Mouse (Mus musculus) neural tube, embryonic 11.5 days (tissue): ENCODE measurements around the gene Pou5f1. TPM values are rescaled to one million over a fixed set of nuclear protein-coding genes. Genes with fewer than 3 reads are reported as not detected.
A peak's percentile ranks its signal among the peaks of the same experiment; 100 is the strongest.
"Not testable (repeated sequence)": the region's sequence is repeated elsewhere in the genome, so short reads cannot be mapped to it uniquely, and the experiment has no call there.

ENCODE experiments used
- ATAC-seq: fragments of 200-750 bp; cut with Nextera tagmentation; 2 replicates; pipeline ENCODE4 v1.8.0; 2017; ENCODE audit warnings: moderate number of reproducible peaks, mild to moderate bottlenecking, moderate TSS enrichment, moderate library complexity; ENCODE audit not compliant: insufficient read depth, low FRiP score, low TSS enrichment
- DNase-seq: peaks from one replicate; pipeline ENCODE4 v3.0.0-alpha.2; 2015; ENCODE audit warnings: low spot score
- H3K27ac ChIP-seq: fragments of 300-500 bp; sonication (generic); 2 replicates; pipeline ENCODE4 v1.5.1; 2014; ENCODE audit warnings: low read depth, mild to moderate bottlenecking, low read length
- H3K27me3 ChIP-seq: fragments of 300-500 bp; sonication (generic); 2 replicates; pipeline ENCODE4 v1.6.1; 2014; ENCODE audit warnings: mild to moderate bottlenecking, low read length, mixed read lengths; ENCODE audit not compliant: control insufficient read depth, insufficient read depth
- H3K36me3 ChIP-seq: fragments of 300-500 bp; sonication (generic); 2 replicates; pipeline ENCODE4 v1.6.1; 2014; ENCODE audit warnings: mild to moderate bottlenecking, low read length, moderate library complexity, mixed read lengths; ENCODE audit not compliant: control insufficient read depth, insufficient read depth
- H3K4me1 ChIP-seq: fragments of 300-500 bp; sonication (generic); 2 replicates; pipeline ENCODE4 v1.6.1; 2014; ENCODE audit warnings: low read length, mixed read lengths; ENCODE audit not compliant: control insufficient read depth, insufficient read depth
- H3K4me2 ChIP-seq: fragments of 300-500 bp; sonication (generic); 2 replicates; pipeline ENCODE4 v1.6.1; 2014; ENCODE audit warnings: low read depth, mild to moderate bottlenecking, moderate library complexity
- H3K4me3 ChIP-seq: fragments of 300-500 bp; sonication (generic); 2 replicates; pipeline ENCODE4 v1.5.1; 2014; ENCODE audit warnings: low read depth, low read length
- H3K9ac ChIP-seq: fragments of 300-500 bp; sonication (generic); 2 replicates; pipeline ENCODE4 v1.6.1; 2014; ENCODE audit warnings: mild to moderate bottlenecking, low read length
- H3K9me3 ChIP-seq: fragments of 300-500 bp; sonication (generic); 2 replicates; pipeline ENCODE4 v1.6.1; 2016; ENCODE audit warnings: low read length; ENCODE audit not compliant: control insufficient read depth
- WGBS: fragments of 180-500 bp; shearing (Covaris S2); extraction: QIAGEN DNeasy Blood & Tissue Kit; methylation state at CpG from one replicate; pipeline ENCODE4 v1.1.7; 2014; 5-methylcytosine and 5-hydroxymethylcytosine counted together
- polyA plus RNA-seq: library from polyadenylated mRNA; unstranded; fragments of >200 nt; fragmentation: Nextera tagmentation; extraction: Ambion mirVana; gene quantifications from 2 replicates; pipeline ENCODE4 v1.2.1, GENCODE M21; 2014

The Pou5f1 gene
- not detected in 2 replicates for polyA plus RNA-seq

GRCm38 (mm10) chr17:35505776-35506175, at the start of gene Pou5f1:
Gene Pou5f1 (plus strand): TSS chr17:35506018.
- H3K9ac ChIP-seq, result no peak within 1 kb of the TSS
- 39% methylated on average over 11 of the region's 13 CpGs for WGBS
- ATAC-seq, result no peak
- peaks cover 19% of the 10 kb centered on the region for H3K27me3 ChIP-seq
- 0 out of 2 replicates have a peak, but pooled peaks cover 3% of the 10 kb centered on the region for H3K4me1 ChIP-seq
- no peak for DNase-seq
- H3K4me2 ChIP-seq, result no peak within 1 kb of the TSS
- no peaks in the 10 kb centered on the region for H3K36me3 ChIP-seq
- H3K27ac ChIP-seq, result no peak within 1 kb of the TSS
- H3K4me3 ChIP-seq, result no peak within 1 kb of the TSS
- no peaks in the 10 kb centered on the region for H3K9me3 ChIP-seq

GRCm38 (mm10) chr17:35458247-35458646, 47.6 kb upstream of the Pou5f1 start:
- H3K4me3 ChIP-seq, DNase-seq, H3K9ac ChIP-seq, H3K36me3 ChIP-seq, H3K27ac ChIP-seq, H3K9me3 ChIP-seq, ATAC-seq, H3K27me3 ChIP-seq, H3K4me2 ChIP-seq, H3K4me1 ChIP-seq: not testable (repeated sequence)
- WGBS, result no CpG with 5 or more reads among the region's 1 CpGs

- H3K27me3 ChIP-seq, H3K9me3 ChIP-seq, H3K27ac ChIP-seq, ATAC-seq, H3K4me3 ChIP-seq, H3K4me2 ChIP-seq, H3K9ac ChIP-seq, H3K36me3 ChIP-seq, H3K4me1 ChIP-seq, DNase-seq: not testable (repeated sequence)
- WGBS, result 61% methylated on average over 3 of the region's 9 CpGs
Observed at GRCm38 (mm10) chr17:35460513-35461341, 45.1 kb upstream of the Pou5f1 start.

GRCm38 (mm10) chr17:35465651-35466050, 40.2 kb upstream of the Pou5f1 start:
- H3K9ac ChIP-seq, H3K4me1 ChIP-seq, H3K4me2 ChIP-seq, H3K27ac ChIP-seq, H3K36me3 ChIP-seq, H3K4me3 ChIP-seq, H3K9me3 ChIP-seq, ATAC-seq: not testable (repeated sequence)
- peak; percentile 75 for DNase-seq
- WGBS, result 7% methylated on average over 8 of the region's 8 CpGs
- peaks cover 17% of the 10 kb centered on the region for H3K27me3 ChIP-seq

GRCm38 (mm10) chr17:35468936-35469335, 36.9 kb upstream of the Pou5f1 start:
- not testable (repeated sequence) for H3K9me3 ChIP-seq, H3K4me3 ChIP-seq, H3K36me3 ChIP-seq, DNase-seq, H3K4me1 ChIP-seq, H3K9ac ChIP-seq, ATAC-seq, H3K27ac ChIP-seq, H3K4me2 ChIP-seq
- H3K27me3 ChIP-seq, result peaks cover 19% of the 10 kb centered on the region
- 69% methylated on average over 3 of the region's 3 CpGs for WGBS

GRCm38 (mm10) chr17:35469842-35470751, 35.7 kb upstream of the Pou5f1 start, which contains the start of gene H2-Q10:
Gene H2-Q10 (plus strand): TSS chr17:35470089.
- Histone ChIP-seq H3K4me3 (peak within 1 kb of the TSS; percentile 42), H3K27me3 (peaks cover 19% of the 10 kb centered on the region), H3K36me3 (no peaks in the 10 kb centered on the region), H3K9ac (peak within 1 kb of the TSS; percentile 18; the same call in 1 of the 2 replicates), H3K27ac (no peak within 1 kb of the TSS), H3K9me3 (no peaks in the 10 kb centered on the region), H3K4me2 (peak within 1 kb of the TSS; percentile 78), H3K4me1 (peaks cover 4% of the 10 kb centered on the region; the same call in 1 of the 2 replicates)
- DNase-seq (no peak), ATAC-seq (no peak)
- 1% methylated on average over 69 of the region's 80 CpGs for WGBS

GRCm38 (mm10) chr17:35484066-35484465, 21.8 kb upstream of the Pou5f1 start:
- H3K27ac ChIP-seq, result no peak overlapping the region
- ATAC-seq, result no peak

GRCm38 (mm10) chr17:35485702-35486101, 20.1 kb upstream of the Pou5f1 start:
- H3K27ac ChIP-seq, result no peak overlapping the region
- H3K27me3 ChIP-seq, result no peaks in the 10 kb centered on the region
- H3K4me1 ChIP-seq, result no peaks in the 10 kb centered on the region
- no peak overlapping the region for H3K9ac ChIP-seq
- no peak overlapping the region for H3K4me2 ChIP-seq
- H3K9me3 ChIP-seq, result no peaks in the 10 kb centered on the region
- no peak for DNase-seq
- no peaks in the 10 kb centered on the region for H3K36me3 ChIP-seq
- ATAC-seq, result no peak
- WGBS, result 33% methylated on average over 4 of the region's 4 CpGs
- H3K4me3 ChIP-seq, result no peak overlapping the region

More at GRCm38 (mm10) chr17:35484066-35484465, 21.8 kb upstream of the Pou5f1 start:
- no peak overlapping the region for H3K4me3 ChIP-seq
- H3K4me2 ChIP-seq, result no peak overlapping the region
- no peaks in the 10 kb centered on the region for H3K9me3 ChIP-seq
- 2% methylated on average over 9 of the region's 9 CpGs for whole genome bisulfite sequencing
- no peaks in the 10 kb centered on the region for H3K4me1 ChIP-seq
- H3K36me3 ChIP-seq, result no peaks in the 10 kb centered on the region
- no peak overlapping the region for H3K9ac ChIP-seq
- peak; percentile 70 for DNase-seq
- H3K27me3 ChIP-seq, result no peaks in the 10 kb centered on the region
